Mouse (Mus musculus) urinary bladder, adult 2 months (tissue): ENCODE data around the gene Hip1. TPM values are rescaled to one million over a fixed set of nuclear protein-coding genes. Genes with fewer than 3 reads are reported as not detected.
"Not testable (repeated sequence)": the region's sequence is repeated elsewhere in the genome, so short reads cannot be mapped to it uniquely, and the experiment has no call there.

Experiments used
- DNase-seq: peaks from one replicate; pipeline ENCODE4 v3.0.0; 2022; ENCODE audit warnings: low spot score
- polyA plus RNA-seq: library from polyadenylated mRNA; depleted of rRNA; stranded (reverse); fragments of >200 nt; gene quantifications from 2 replicates; pipeline ENCODE4 v1.2.3, GENCODE M21; 2012

Hip1 gene
- polyA plus RNA-seq, 1 experiment = 25.3 TPM

GRCm38 (mm10) chr5:135492126-135492525, 52.8 kb downstream of the Hip1 start:
- DNase-seq = no peak

DNA sequence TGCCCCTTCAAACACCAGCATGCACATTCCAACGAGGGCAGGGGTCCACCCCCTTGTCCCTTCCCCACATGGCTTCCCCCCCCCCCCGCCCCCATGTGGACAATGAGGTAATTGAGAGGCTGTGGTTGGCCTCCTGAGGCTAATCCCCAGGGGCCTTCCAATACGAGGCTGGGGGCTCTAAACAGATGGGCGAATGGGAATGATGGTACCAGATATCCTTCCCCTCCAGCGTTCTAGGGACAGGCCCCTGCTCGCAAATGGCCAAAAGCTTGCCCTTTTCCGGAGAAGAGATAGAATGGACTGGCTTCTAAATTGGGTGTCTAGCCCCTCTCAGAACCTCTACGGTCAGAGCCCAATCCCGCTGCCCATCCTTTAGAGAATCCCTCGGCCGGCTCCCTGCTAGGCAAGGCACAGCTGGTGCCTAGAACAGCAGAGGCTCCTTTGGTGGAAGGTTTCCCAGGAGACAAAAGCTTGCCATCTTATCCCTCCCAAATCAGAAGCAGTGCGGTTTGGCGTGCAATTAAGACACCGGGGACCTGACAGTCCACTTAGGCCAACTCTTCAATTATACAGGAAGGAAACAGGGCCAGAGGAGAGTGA, 55.1 kb downstream of the Hip1 start:
- DNase-seq = no peak

DNA sequence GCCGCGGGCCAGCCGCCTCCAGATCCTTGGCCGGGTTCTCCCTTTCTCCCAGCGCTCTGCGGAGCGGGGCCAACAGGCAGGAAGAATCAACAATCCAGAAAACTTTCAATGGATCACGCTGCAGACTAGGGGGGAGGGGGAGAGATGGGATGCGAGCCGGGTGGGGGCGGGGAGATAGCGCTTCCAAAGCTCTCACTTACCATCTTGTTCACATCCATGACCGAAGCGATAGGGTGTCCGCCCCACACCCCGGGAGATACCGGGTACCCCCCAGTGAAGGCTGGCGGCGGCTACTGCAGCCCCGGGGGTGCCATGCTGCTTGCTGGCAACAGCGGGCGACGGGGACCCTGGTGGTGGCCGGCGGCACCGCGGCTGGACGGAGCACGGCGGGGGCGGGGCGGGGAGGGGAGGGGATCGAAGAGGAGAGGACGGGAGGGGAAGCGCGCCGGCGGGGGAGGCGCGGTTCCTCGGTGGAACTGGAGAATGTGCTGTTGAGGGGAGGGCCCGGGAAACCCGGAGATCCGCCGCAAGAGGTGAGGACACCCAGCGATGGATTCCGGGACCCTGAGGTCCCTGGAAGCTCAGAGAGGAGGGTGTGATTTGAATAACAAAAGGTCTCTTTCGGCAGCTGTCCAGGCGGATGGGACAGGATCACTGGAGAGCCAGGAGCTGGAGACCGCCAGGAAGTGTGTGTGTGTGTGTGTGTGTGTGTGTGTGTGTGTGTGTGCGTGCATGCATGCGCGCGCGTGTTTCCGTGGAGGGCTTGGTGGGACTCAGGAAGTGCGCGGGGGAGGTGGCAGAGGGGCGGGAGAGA, 55.8 kb downstream of the Hip1 start:
- peak; percentile 41 for DNase-seq

DNA sequence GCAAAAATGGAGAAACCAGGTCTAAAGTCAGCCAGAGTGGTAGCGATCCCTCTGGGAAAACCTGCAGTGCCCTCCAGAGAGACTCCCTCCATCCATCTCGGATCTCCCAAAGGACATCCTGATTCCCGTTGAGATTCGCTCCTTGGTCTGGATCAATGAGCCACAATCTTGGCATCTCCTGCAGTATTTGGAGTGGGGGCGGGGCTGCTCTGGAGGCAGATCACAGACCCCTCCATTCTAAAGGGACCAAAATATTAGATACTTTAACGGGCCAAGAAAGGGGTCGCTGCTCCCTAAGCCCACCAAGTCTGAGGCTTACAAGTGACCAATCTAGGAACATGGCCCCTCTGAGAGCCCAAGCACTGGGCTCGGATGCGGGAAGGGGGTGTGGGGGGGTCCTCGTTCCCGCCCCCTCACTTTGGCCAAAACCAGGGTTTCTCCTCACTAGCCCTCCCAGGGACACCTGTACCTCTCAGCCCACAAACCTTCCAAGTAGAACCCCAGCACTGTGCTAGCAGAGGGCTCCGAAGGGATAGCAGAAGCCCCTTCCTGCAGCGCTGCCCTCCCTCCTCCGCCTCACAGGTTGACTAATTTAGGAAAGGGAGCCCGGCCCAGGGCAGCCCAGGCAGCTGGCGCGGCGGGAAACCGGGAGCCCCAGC, 56.6 kb downstream of the Hip1 start:
- DNase-seq = no peak

DNA sequence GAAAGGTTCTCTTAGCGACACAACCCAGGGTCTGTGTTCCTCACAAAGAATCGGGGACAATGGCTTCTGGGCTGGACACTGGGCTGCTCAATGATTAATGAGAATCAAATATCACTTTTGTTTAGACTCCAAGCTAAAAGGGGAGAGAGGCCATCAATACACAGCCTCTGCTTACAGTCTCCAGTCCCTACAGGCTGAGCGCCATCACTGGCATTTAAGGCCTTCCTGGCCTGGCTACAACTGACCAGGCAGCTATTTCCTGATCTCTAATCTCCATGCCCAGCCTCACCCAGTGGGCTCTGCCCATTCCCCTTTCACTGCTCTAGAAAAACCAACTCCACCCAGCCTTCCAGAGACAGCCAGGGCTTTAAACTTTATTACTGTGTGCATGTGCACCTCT, 59.6 kb downstream of the Hip1 start:
- no peak for DNase-seq

DNA sequence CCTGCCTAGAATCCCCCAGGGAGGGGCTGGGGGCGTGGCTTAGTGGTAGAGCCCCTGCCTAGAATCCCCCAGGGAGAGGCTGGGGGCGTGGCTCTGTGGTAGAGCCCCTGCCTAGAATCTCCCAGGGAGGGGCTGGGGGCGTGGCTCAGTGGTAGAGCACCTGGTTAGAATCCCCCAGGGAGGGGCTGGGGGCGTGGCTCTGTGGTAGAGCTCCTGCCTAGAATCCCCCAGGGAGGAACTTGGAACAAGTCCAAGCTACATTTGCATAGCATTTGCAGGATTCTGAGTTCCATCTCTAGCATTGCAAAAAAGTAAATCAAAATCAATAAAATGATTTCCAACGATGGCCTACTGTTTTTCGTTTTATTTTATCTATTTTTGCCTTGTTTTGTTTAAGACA, 61.1 kb downstream of the Hip1 start:
- DNase-seq = not testable (repeated sequence)

DNA sequence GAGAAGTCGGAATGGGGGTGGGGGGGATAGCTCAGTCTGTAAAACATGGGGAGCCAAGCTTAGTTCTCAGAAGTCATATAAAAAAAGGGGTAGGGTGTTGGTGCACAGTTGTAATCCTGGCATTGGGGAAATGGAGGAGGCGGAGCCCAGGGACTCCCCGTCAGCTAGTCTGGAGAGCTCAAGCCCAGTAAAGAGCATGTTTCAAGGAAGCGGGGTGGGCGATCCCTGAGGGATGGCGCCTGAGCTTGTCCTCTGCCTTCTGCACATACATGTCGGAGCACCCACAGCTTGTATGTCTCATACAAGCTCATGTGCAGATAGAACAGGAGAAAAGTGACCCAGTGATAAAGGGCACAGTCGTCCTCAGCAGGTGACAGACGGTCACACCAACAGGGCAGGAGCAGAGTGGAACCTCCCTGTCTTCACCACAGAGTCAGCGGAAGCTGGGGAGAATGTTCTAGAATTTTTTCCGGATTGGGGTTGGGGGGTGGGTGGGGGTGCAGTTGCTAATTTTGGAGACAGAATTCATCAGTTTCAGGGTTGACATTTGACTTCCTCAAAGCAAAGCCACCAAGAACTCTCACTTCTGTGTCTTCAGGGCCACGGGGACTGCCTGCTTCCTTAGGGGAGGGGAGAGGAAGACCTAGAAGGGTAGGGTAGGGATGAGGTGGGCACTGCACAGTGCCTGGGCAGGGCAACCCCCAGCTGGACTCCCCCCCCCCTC, 65.9 kb downstream of the Hip1 start:
- DNase-seq = no peak

- DNase-seq = no peak
Observed at GRCm38 (mm10) chr5:135476199-135476598, 68.7 kb downstream of the Hip1 start.

DNA sequence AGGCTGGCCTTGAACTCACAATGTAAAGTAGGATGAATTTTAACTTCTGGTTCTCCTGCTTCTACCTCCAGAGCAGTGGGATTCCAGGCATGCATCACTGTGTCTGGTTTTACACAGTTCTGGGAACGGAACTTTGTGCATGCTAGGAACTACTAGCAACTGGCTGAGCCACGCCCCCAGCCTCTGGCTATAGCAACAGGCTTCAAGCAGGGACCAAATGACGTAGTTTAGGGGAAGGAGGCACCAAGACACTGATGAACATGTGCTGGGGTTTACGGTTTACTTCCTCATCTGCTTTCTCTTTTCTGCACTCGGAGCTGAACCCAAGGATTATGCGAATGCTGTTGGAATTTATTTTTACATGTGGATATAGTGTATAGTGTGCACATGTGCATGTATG, 72.5 kb downstream of the Hip1 start:
- no peak for DNase-seq

- no peak for DNase-seq
Observed at GRCm38 (mm10) chr5:135471747-135472146, 73.2 kb downstream of the Hip1 start.

- no peak for DNase-seq
Observed at GRCm38 (mm10) chr5:135468280-135468679, 76.6 kb downstream of the Hip1 start.

- no peak for DNase-seq
Observed at GRCm38 (mm10) chr5:135465833-135466291, 79.1 kb downstream of the Hip1 start.

GRCm38 (mm10) chr5:135463380-135463779, 81.5 kb downstream of the Hip1 start:
- no peak for DNase-seq

DNA sequence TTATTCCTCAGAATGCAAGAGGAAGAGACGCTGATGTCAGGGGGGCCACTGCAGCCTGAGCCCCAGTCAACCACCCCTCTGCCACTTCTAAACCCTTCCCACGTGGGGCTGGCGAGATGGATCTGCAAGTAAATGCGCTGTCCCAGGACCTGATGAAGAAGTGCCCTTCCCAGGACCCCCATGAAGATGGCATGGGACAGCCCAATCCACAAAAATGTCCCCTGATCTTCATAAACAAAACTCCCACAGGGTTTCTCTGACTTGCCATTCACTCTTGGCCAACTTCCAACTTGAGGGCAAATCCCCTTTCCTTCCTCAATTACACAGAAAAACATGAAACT, 84.1 kb downstream of the Hip1 start:
- no peak for DNase-seq

- DNase-seq = no peak
Observed at GRCm38 (mm10) chr5:135460152-135460832, 84.6 kb downstream of the Hip1 start.

DNA sequence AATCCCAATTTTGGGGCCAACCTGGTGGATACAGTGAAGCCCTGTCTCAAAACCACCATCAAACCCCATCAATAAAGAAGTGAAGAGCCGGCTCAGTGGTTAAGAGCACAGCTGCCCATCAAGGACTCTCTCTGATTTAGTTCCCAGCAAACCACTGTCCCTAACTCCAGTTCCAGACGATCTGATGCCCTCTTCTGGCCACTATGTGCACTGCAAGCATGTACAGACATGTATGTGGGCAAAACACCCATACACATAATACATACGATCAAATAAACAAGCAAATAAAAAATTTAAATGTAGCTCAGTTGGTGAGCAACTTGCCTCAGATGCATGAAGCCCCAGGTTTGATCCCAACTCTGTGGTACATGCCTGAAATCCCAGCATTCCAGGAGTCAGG, 85.4 kb downstream of the Hip1 start:
- DNase-seq = no peak

- no peak for DNase-seq
Observed at GRCm38 (mm10) chr5:135457961-135458360, 87.0 kb downstream of the Hip1 start.

DNA sequence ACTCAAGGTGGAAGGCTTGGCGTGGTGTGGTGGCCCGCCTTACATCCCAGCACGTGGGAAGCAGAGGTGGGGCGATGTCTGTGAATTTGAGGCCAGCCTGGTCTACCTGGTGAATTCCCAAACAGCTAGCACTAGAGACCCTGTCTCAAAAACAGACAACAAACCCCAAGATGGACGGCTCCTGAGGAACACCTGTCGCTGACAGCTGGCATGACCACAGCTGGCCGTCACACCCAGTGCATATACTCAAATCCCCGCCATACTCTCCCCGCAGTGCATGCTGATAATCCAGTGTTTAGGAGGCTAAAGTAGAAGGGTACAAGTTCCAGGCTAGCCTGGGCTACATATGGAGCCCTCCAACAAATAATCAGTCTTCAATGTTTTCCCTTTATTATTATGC, 88.4 kb downstream of the Hip1 start:
- DNase-seq = no peak

GRCm38 (mm10) chr5:135454256-135454655, 90.7 kb downstream of the Hip1 start:
- DNase-seq = no peak

DNA sequence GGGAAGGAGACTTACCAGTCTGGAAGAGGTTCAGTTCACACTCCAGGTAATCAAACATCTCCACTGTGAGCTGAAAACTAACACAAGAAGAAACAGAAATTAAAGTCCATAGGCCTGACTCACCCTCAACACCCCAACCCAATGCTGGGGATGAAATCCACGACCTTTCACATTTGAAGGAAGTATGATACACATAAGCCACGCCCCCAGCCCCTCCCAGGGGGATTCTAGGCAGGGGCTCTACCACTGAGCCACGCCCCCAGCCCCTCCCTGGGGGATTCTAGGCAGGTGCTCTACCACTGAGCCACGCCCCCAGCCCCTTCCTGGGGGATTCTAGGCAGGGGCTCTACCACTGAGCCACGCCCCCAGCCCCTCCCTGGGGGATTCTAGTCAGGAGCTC, 93.4 kb downstream of the Hip1 start:
- not testable (repeated sequence) for DNase-seq

GRCm38 (mm10) chr5:135451100-135451499, 93.8 kb downstream of the Hip1 start:
- no peak for DNase-seq

DNA sequence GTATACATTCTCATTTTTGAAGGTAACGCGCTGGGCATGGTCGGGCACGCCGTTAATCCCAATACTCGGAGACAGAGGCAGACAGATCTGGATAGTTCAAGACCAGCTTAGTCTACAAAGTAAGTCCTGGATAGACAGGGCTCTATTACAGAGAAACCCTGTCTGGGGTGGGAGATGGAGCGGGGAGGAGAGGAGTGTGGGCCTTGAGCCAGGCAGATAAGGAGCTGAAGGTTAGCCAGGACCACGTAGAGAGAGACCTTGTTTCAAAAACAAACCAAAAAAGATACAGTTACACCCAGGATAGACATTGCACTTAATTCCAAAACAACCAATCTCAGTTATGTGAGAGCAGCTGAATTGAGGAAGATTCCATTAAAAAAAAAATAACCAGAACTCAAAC, 99.2 kb downstream of the Hip1 start:
- no peak for DNase-seq
